Mouse (Mus musculus) erythroid progenitor cell, adult 5-6 weeks (primary cell): ENCODE results near the gene Ggt7. TPM values are rescaled to one million over a fixed set of nuclear protein-coding genes. Genes with fewer than 3 reads are reported as not detected.
"Not testable (repeated sequence)": the region's sequence is repeated elsewhere in the genome, so short reads cannot be mapped to it uniquely, and the experiment has no call there.

ENCODE experiments used
- ATAC-seq: replicated peaks from 2 replicates; pipeline ENCODE4 v1.8.0; 2016; ENCODE audit warnings: moderate number of reproducible peaks, mild to moderate bottlenecking, moderate TSS enrichment, inconsistent platforms; ENCODE audit not compliant: poor library complexity, low FRiP score, severe bottlenecking
- total RNA-seq, 2 experiments: library from RNA; stranded (forward) in 1 of 2; stranded (reverse) in 1 of 2; fragments of 150-400 nt in 1 of 2; fragments of 186-747, 209-891 nt in 1 of 2; gene quantifications; 2 replicates each; pipeline versions ENCODE4 v1.2.3 to v1.2.4; 2015 to 2017; ENCODE audit warnings: low replicate concordance in 2 of 2

Ggt7 gene
- total RNA-seq (2015; ENCODE audit: low replicate concordance) (not detected in 2 replicates), total RNA-seq (2017; ENCODE audit: low replicate concordance) (not detected in 2 replicates)

DNA sequence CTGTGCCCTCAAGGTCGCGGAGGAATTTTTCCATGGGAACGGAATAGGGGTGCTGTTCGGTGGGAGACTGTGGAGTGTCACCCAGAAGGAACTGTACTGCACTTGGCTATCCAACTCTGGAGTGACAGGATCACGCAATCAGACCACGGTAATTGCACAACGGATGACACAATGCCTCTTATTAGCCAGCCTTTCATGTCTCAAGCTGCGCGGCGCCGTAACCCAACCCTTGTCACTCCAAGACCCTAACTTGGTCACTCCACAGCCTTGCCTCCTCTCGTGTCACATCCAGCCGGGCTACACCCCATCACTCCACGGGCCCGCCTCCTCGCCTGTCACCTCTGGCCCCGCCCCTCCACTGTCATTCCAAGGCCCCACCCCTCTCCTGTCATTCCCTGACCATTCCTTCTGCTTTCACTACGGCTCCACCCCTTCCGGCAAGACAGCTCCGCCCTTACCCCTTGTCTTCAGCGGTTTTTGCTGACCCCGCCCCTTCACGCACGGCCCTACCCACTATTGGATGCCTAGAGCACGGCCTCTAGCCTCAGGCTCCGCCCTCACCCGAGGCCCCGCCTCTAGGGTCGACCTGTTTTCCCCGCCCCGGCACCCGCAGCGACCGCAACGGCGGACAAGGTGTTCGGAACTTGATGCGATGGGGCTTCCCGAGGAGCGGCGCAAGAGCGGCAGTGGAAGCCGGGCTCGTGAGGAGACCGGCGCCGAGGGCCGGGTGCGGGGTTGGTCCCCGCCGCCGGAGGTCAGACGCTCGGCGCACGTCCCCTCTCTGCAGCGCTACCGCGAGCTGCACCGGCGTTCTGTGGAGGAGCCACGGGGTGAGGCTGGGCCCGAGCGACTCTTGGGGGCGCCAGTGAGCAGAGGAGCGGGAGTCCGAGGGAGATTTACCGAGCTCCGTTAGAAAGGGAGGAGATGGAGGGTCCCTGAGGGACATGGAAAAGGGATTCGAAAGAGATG is at the start of gene Ggt7, which contains the start of gene Acss2:
TSS of gene Ggt7 (minus strand) at position 783 of the 969 bp plus-strand sequence.
TSS of gene Acss2 (plus strand) at position 494 of the 969 bp plus-strand sequence.
- ATAC-seq = peak; percentile 87

DNA sequence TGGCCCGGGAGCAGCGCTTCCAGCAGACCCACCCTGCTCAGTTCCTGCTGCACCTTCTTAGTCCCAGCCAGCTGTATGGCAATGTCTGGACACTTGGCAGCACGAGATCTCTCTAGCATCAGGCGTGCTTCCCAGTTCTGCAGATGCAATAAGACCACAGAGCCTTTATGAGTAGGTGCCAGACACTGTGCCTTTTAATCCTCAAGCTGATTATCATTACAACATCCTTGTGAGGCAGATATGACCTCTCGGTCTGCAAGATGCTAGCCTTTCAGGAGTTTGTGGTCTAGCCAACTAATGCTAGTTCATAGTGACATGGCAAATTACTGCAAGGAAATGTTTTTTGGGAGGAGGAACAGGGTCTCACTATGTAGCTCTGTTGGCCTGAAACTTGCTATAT is 49.7 kb upstream of the Ggt7 start:
- ATAC-seq = no peak

DNA sequence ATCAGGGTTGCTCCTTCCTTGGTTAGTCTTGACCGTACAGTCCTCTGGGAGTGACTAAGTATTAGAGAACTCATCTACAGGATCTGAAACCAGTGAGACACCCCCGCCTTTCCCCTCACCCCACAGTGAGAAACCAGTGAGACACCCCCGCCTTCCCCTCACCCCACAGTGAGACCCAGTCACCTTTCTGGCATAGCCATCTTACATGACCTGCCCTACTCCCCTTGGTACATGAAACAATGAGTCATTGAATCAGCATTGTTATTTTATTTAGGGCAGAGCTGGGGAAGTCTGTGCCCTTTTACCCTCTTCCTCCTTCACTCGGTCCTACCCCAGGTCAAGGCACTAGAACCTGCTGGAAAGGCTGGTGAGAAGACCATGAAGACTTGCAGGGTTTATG is 44.9 kb upstream of the Ggt7 start:
- no peak for ATAC-seq

DNA sequence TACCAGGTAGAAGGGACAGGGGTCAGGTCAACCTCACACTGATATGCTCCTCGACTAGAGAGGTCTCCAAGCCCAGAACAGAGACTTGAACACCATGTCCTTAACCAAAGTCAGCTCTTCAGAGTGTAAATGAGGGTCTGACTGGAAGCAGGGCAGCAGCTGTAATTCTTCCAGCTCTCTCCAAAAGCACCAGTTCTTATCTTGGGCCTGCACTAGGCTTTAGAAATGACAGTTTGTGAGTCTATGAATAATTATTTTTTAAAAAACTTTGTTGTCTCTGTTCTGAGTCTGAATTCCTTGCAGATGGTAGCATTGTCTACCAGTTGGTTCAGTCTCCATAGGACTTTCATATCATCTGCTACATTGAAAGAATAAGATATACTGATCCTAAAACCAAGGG is 44.2 kb upstream of the Ggt7 start:
- no peak for ATAC-seq

DNA sequence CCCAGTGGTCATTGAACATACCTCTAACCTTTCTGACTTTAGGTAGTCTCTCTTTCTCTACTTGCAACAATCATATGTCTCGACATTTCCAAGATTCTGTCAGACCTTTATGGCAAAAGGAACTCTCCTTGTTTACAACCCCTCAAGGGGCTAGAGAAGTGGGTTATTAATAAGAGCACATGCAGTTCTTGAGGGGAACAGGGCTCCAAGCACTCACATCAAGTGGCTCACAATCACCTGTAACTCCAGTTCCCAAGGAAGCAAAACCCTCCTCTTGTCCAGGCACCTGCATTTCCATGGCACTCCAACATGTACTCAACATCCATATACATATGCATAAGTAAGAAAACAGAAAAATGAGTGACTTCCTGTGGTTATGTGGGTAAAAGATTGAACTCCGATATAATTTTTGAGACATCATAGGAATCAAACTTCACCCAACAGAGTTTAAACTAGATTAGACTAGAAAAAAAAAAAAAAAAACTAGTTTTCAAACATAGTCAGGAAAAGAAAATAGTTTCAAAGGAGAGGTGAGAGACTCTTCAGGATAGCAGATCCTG is 36.5 kb upstream of the Ggt7 start:
- ATAC-seq = no peak

DNA sequence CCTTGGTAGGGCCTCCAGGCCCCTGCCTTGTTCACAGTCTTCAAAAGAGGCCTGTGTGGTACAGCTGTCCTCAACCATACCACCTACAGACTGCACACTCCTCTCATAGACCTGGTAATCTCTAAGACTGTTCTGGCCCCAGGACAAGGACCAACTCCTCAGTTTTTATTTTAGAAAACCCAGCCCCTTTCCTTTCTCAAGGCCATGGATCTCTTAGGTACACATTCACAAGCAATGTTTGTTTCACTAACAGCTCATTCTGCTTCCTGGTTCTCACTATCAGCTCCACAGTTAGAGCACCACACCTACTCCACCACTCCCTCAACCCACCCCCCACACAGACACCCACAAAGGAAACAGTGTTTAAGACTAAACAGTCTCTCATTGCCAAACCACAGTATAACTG is 34.9 kb upstream of the Ggt7 start:
- peak; percentile 69 for ATAC-seq

- ATAC-seq = no peak
These were observed 34.3 kb upstream of the Ggt7 start for GRCm38 (mm10) chr2:155552336-155552735.

GRCm38 (mm10) chr2:155546955-155547354 is 28.9 kb upstream of the Ggt7 start:
- no peak for ATAC-seq

GRCm38 (mm10) chr2:155540822-155541458 is 22.9 kb upstream of the Ggt7 start:
- ATAC-seq = 0 out of 2 replicates have a peak, but pooled peaks have one; percentile 4

DNA sequence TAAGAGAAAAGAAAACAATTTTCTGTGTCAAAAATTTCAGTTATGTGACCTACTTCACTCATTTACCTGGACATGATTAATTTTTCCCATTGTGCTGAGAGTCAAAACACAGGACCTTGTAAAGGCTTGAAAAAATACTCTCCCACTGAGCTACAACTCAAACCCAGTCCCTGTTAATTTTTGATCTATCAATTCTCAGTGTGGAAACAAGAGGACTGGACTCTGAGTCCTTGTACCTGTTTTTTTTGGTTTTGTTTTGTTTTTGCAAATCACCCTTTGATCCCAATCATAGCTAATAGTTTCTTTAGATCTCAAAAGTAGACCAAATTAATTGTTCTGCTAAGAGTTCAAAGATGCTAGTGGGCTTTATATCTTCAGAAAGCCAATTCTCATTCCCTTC is 21.7 kb upstream of the Ggt7 start:
- no peak for ATAC-seq

GRCm38 (mm10) chr2:155538463-155539057 is 20.5 kb upstream of the Ggt7 start:
- ATAC-seq = not testable (repeated sequence)

- ATAC-seq = peak; percentile 62
These were observed 19.9 kb upstream of the Ggt7 start for GRCm38 (mm10) chr2:155537761-155538462.

DNA sequence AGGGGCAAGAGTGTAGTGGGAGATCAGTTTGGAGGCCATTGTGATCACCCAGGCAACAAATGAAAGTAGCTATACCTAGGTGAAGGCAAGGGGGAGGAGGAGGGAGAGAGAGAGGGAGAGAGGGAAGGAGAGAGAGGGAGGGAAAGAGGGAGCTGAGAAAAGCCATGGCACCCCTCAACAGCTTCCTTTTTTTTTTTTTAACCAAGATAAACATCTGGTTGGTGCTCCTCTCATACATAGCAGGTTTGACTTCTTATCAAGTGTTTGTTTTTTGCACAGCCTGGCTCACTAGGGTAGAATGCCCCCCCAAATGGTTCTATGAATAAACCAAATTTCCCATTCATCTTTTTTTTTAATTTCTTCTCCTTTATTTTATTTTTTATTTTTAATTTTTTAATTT is 18.3 kb upstream of the Ggt7 start:
- ATAC-seq = no peak

GRCm38 (mm10) chr2:155527367-155527766 is 9.3 kb upstream of the Ggt7 start:
- no peak for ATAC-seq

- no peak for ATAC-seq
These were observed 6.3 kb upstream of the Ggt7 start for GRCm38 (mm10) chr2:155524378-155524777.

DNA sequence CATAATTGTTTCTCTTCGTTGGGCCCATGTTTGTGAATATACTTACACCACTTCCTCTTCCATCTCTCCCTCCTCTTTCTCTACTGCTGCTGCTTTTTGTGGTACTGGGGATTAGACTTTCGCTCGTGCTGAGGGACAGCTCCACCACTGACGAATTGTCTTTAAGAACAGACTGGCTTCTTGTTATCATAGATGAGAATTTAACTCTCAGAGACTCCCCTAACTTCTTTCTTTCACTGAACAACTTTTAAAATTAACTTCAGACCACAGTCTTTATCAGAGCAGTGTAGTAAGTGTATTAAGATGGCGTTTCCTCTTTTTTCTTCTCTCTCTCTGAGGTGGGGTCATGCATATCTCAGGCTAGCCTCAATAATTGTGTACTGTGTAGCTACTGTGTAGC is 5.7 kb upstream of the Ggt7 start:
- ATAC-seq = no peak

DNA sequence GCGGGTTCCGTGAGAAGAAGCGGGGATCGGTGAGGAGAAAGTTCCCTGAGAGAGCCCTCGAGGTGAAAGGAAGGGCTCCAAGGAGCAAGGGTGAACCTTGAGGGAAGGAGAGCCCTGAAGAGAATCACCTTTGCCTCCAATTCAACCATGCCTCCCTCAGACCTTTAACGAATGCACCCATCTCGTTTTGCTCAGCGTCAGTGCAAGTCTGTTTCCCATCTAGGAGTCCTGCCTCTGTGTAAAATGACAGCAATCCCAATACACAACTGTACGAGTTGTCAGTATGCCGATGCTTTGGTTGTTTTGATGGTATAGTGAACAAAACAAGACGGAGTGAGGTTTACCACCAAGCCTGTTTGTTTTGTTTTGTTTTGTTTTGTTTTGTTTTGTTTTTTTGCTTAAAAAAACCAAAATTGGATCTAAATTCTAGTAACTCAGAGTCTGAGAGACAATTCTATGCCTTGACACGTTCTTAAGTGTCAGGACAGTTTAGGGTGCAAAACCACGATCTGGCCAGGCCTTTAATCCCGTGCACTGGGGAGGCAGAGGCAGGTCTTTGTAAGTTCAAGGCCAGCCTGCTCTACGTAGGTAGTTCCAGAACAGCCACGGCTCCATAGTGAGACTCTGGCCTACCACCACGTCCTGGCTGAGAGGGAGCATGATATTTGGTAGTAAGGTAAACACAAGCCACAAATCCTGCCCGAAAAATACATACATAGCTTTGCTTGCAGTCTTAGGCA is 664 bp upstream of the Ggt7 start:
- ATAC-seq = peak; percentile 23

DNA sequence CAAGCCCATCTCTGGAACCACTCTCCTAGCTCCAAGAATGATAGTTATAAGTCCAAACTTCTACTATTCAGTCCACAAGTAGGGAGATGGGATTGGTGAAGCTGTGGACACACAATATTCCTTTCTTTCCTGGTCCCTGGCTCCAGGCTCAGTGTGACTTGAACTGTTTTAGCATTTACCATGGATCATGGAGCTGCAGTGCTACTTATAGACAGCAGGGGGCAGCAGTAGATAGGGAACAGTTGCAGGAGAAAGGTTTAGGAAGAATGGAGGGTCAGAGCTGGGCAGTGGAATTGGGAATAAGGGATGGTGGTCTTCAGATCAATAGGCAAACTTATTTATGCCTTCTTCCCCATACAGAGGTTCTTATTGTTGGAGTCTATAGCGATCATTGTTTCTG is 2.1 kb downstream of the Ggt7 start:
- ATAC-seq = 0 out of 2 replicates have a peak, but pooled peaks have one; percentile 11

DNA sequence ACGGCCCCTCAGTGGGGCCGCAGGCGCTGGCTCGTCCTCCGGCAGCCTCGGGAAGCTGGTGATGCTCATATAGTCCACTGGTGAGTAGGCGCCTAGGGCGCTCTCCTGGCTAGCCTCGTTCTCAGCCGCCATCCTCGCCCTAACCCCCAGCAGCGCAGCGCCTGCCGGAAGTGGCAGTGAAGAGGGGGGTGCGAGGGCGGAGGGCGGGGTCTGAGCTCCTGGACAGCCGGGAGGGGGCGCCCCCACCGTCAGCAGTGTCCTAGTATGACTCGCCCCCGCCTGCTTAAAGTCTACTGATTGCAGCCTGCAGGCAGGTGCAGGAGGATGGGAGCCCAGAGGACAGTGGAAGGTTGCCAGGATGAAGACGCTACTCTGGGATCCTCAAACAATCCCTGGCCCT is 3.4 kb downstream of the Ggt7 start:
- ATAC-seq = no peak
